Mouse (Mus musculus): ENCODE data around the gene Kctd21.

Kctd21 gene

GRCm38 (mm10) chr7:97348318-97348717 is 16.2 kb downstream of the Kctd21 start:
- DNase-seq (ENCODE audit: extremely low spot score): no peak

GRCm38 (mm10) chr7:97348836-97349235 is 16.7 kb downstream of the Kctd21 start:
- DNase-seq (ENCODE audit: extremely low spot score): no peak

GRCm38 (mm10) chr7:97349438-97349837 is 17.3 kb downstream of the Kctd21 start:
- no peak for DNase-seq (ENCODE audit: extremely low spot score)

- DNase-seq (ENCODE audit: extremely low spot score): no peak
Measured at GRCm38 (mm10) chr7:97350891-97351290, 18.8 kb downstream of the Kctd21 start.

- DNase-seq (ENCODE audit: extremely low spot score): no peak
Measured at GRCm38 (mm10) chr7:97351792-97352513, 19.8 kb downstream of the Kctd21 start.

GRCm38 (mm10) chr7:97353356-97353755 is 21.2 kb downstream of the Kctd21 start:
- DNase-seq (ENCODE audit: extremely low spot score): no peak

GRCm38 (mm10) chr7:97355068-97355841 is 23.1 kb downstream of the Kctd21 start:
- DNase-seq (ENCODE audit: extremely low spot score): no peak

- no peak for DNase-seq (ENCODE audit: extremely low spot score)
Measured at GRCm38 (mm10) chr7:97356253-97356652, 24.1 kb downstream of the Kctd21 start.

GRCm38 (mm10) chr7:97356875-97357276 is 24.7 kb downstream of the Kctd21 start:
- DNase-seq (ENCODE audit: extremely low spot score): no peak

- no peak for DNase-seq (ENCODE audit: extremely low spot score)
Measured at GRCm38 (mm10) chr7:97357840-97358239, 25.7 kb downstream of the Kctd21 start.

- DNase-seq (ENCODE audit: extremely low spot score): no peak
Measured at GRCm38 (mm10) chr7:97358347-97358746, 26.2 kb downstream of the Kctd21 start.

- no peak for DNase-seq (ENCODE audit: extremely low spot score)
Measured at GRCm38 (mm10) chr7:97360166-97360565, 28.0 kb downstream of the Kctd21 start.

- DNase-seq (ENCODE audit: extremely low spot score): no peak
Measured at GRCm38 (mm10) chr7:97360955-97361354, 28.8 kb downstream of the Kctd21 start.

GRCm38 (mm10) chr7:97361467-97361866 is 29.3 kb downstream of the Kctd21 start:
- peak; percentile 26 for DNase-seq (ENCODE audit: extremely low spot score)

- no peak for DNase-seq (ENCODE audit: extremely low spot score)
Measured at GRCm38 (mm10) chr7:97365887-97366286, 33.8 kb downstream of the Kctd21 start.

- no peak for DNase-seq (ENCODE audit: extremely low spot score)
Measured at GRCm38 (mm10) chr7:97375101-97375500, 43.0 kb downstream of the Kctd21 start.

- DNase-seq (ENCODE audit: extremely low spot score): no peak
Measured at GRCm38 (mm10) chr7:97375906-97376305, 43.8 kb downstream of the Kctd21 start.

- DNase-seq (ENCODE audit: extremely low spot score): no peak
Measured at GRCm38 (mm10) chr7:97379304-97379703, 47.2 kb downstream of the Kctd21 start.

GRCm38 (mm10) chr7:97380500-97381123 is 48.5 kb downstream of the Kctd21 start:
- no peak for DNase-seq (ENCODE audit: extremely low spot score)

GRCm38 (mm10) chr7:97382661-97383060 is 50.5 kb downstream of the Kctd21 start:
- DNase-seq (ENCODE audit: extremely low spot score): no peak

GRCm38 (mm10) chr7:97383496-97384132 is 51.5 kb downstream of the Kctd21 start:
- DNase-seq (ENCODE audit: extremely low spot score): no peak

GRCm38 (mm10) chr7:97386106-97386805 is 54.1 kb downstream of the Kctd21 start:
- DNase-seq (ENCODE audit: extremely low spot score): no peak

All from embryo, embryonic 9.5 days (tissue).